Mouse (Mus musculus) lung, embryonic 14.5 days (tissue): ENCODE data around the gene Tmem51. TPM values are rescaled to one million over a fixed set of nuclear protein-coding genes. Genes with fewer than 3 reads are reported as not detected.
"Not testable (repeated sequence)": the region's sequence is repeated elsewhere in the genome, so short reads cannot be mapped to it uniquely, and the experiment has no call there.

Source experiments
- ATAC-seq: fragments of 200-750 bp; cut with Nextera tagmentation; 2 replicates; pipeline ENCODE4 v1.8.0; 2017; ENCODE audit warnings: mild to moderate bottlenecking, moderate TSS enrichment, moderate library complexity; ENCODE audit not compliant: insufficient read depth
- DNase-seq: peaks from one replicate; pipeline ENCODE4 v3.0.0-alpha.2; 2015
- H3K27ac ChIP-seq: fragments of 300-500 bp; sonication (generic); 2 replicates; pipeline ENCODE4 v1.5.1; 2014; ENCODE audit warnings: low read depth, mild to moderate bottlenecking, moderate library complexity
- H3K27me3 ChIP-seq: fragments of 300-500 bp; sonication (generic); 2 replicates; pipeline ENCODE4 v1.6.1; 2014; ENCODE audit warnings: low read length, control low read depth; ENCODE audit not compliant: insufficient read depth
- H3K36me3 ChIP-seq: fragments of 300-500 bp; sonication (generic); 2 replicates; pipeline ENCODE4 v1.6.1; 2014; ENCODE audit warnings: control low read depth; ENCODE audit not compliant: insufficient read depth
- H3K4me1 ChIP-seq: fragments of 300-500 bp; sonication (generic); 2 replicates; pipeline ENCODE4 v1.6.1; 2014; ENCODE audit warnings: antibody characterized with exemption, control low read depth; ENCODE audit not compliant: insufficient read depth
- H3K4me2 ChIP-seq: fragments of 300-500 bp; sonication (generic); 2 replicates; pipeline ENCODE4 v1.6.1; 2014; ENCODE audit warnings: mild to moderate bottlenecking
- H3K4me3 ChIP-seq: fragments of 300-500 bp; sonication (generic); 2 replicates; pipeline ENCODE4 v1.5.1; 2014; ENCODE audit warnings: low read depth, low read length
- H3K9ac ChIP-seq: fragments of 300-500 bp; sonication (generic); 2 replicates; pipeline ENCODE4 v1.6.1; 2014
- H3K9me3 ChIP-seq: fragments of 300-500 bp; sonication (generic); 2 replicates; pipeline ENCODE4 v1.6.1; 2016; ENCODE audit warnings: low read depth, low read length, control low read depth
- CTCF ChIP-seq: IDR thresholded peaks from 2 replicates; pipeline ENCODE4 v1.5.1; 2016; ENCODE audit warnings: antibody characterized with exemption, low read depth
- WGBS: fragments of 180-500 bp; shearing (Covaris S2); extraction: QIAGEN DNeasy Blood & Tissue Kit; methylation state at CpG from one replicate; pipeline ENCODE4 v1.1.7; 2014; 5-methylcytosine and 5-hydroxymethylcytosine counted together
- polyA plus RNA-seq: library from polyadenylated mRNA; unstranded; fragments of >200 nt; fragmentation: Nextera tagmentation; extraction: Ambion mirVana; gene quantifications from 2 replicates; pipeline ENCODE4 v1.2.1, GENCODE M21; 2014

The Tmem51 gene
- polyA plus RNA-seq, 1 experiment from 2014 or later: 17.1 TPM

- no peak for TF ChIP-seq CTCF
- Histone ChIP-seq H3K27ac (no peak overlapping the region), H3K9me3 (no peaks in the 10 kb centered on the region), H3K9ac (no peak overlapping the region), H3K27me3 (no peaks in the 10 kb centered on the region), H3K4me1 (no peaks in the 10 kb centered on the region), H3K4me2 (peak overlapping the region; percentile 13; the same call in 1 of the 2 replicates), H3K4me3 (no peak overlapping the region), H3K36me3 (no peaks in the 10 kb centered on the region)
- no peak for ATAC-seq
- peak; percentile 35 for DNase-seq
- 42% methylated on average over 22 of the region's 22 CpGs for WGBS
Measured at GRCm38 (mm10) chr4:142052391-142053132, 31.5 kb downstream of the Tmem51 start.

GRCm38 (mm10) chr4:142051883-142052282 is 32.2 kb downstream of the Tmem51 start:
- not testable (repeated sequence) for H3K36me3 ChIP-seq, H3K9me3 ChIP-seq, ATAC-seq, H3K27me3 ChIP-seq, DNase-seq, H3K4me2 ChIP-seq, H3K4me3 ChIP-seq, H3K27ac ChIP-seq, H3K9ac ChIP-seq, H3K4me1 ChIP-seq
- 80% methylated on average over 6 of the region's 6 CpGs for WGBS

- Histone ChIP-seq H3K4me1 (no peaks in the 10 kb centered on the region), H3K9me3 (no peaks in the 10 kb centered on the region), H3K27me3 (no peaks in the 10 kb centered on the region), H3K9ac (no peak overlapping the region), H3K27ac (no peak overlapping the region), H3K4me2 (no peak overlapping the region), H3K4me3 (no peak overlapping the region), H3K36me3 (no peaks in the 10 kb centered on the region)
- WGBS: 91% methylated on average over 5 of the region's 5 CpGs
- ATAC-seq: no peak
- no peak for DNase-seq
- no peak for TF ChIP-seq CTCF
Measured at GRCm38 (mm10) chr4:142049963-142050362, 34.1 kb downstream of the Tmem51 start.

GRCm38 (mm10) chr4:142048391-142048790 is 35.7 kb downstream of the Tmem51 start:
- WGBS: 47% methylated on average over 8 of the region's 8 CpGs

GRCm38 (mm10) chr4:142047005-142047404 is 37.1 kb downstream of the Tmem51 start:
- ATAC-seq: no peak
- Histone ChIP-seq H3K27ac (no peak overlapping the region), H3K4me1 (peaks cover 3% of the 10 kb centered on the region; the same call in 1 of the 2 replicates), H3K4me3 (no peak overlapping the region), H3K9me3 (no peaks in the 10 kb centered on the region), H3K4me2 (no peak overlapping the region), H3K9ac (no peak overlapping the region), H3K36me3 (no peaks in the 10 kb centered on the region), H3K27me3 (no peaks in the 10 kb centered on the region)
- TF ChIP-seq CTCF: no peak
- 79% methylated on average over 5 of the region's 5 CpGs for WGBS
- DNase-seq: no peak

More at GRCm38 (mm10) chr4:142048391-142048790, 35.7 kb downstream of the Tmem51 start:
- no peaks in the 10 kb centered on the region for H3K36me3 ChIP-seq
- TF ChIP-seq CTCF: no peak
- H3K4me3 ChIP-seq: no peak overlapping the region
- H3K27me3 ChIP-seq: no peaks in the 10 kb centered on the region
- no peaks in the 10 kb centered on the region for H3K9me3 ChIP-seq
- no peak for DNase-seq
- peaks cover 3% of the 10 kb centered on the region; the same call in 1 of the 2 replicates for H3K4me1 ChIP-seq
- H3K4me2 ChIP-seq: no peak overlapping the region
- H3K27ac ChIP-seq: no peak overlapping the region
- no peak overlapping the region for H3K9ac ChIP-seq
- ATAC-seq: no peak

- no peak for TF ChIP-seq CTCF
- H3K4me1 ChIP-seq: peaks cover 3% of the 10 kb centered on the region; the same call in 1 of the 2 replicates
- H3K27me3 ChIP-seq: no peaks in the 10 kb centered on the region
- DNase-seq: no peak
- no peak overlapping the region for H3K4me3 ChIP-seq
- no peak overlapping the region for H3K9ac ChIP-seq
- no peaks in the 10 kb centered on the region for H3K9me3 ChIP-seq
- WGBS: 71% methylated on average over 7 of the region's 7 CpGs
- no peak overlapping the region for H3K4me2 ChIP-seq
- H3K36me3 ChIP-seq: no peaks in the 10 kb centered on the region
- ATAC-seq: no peak
- H3K27ac ChIP-seq: no peak overlapping the region
Measured at GRCm38 (mm10) chr4:142046496-142046895, 37.6 kb downstream of the Tmem51 start.

- no peak overlapping the region for H3K27ac ChIP-seq
- no peak for DNase-seq
- H3K9ac ChIP-seq: no peak overlapping the region
- peaks cover 3% of the 10 kb centered on the region; the same call in 1 of the 2 replicates for H3K4me1 ChIP-seq
- no peaks in the 10 kb centered on the region for H3K27me3 ChIP-seq
- no peak overlapping the region for H3K4me3 ChIP-seq
- WGBS: 65% methylated on average over 14 of the region's 14 CpGs
- H3K4me2 ChIP-seq: no peak overlapping the region
- no peak for TF ChIP-seq CTCF
- ATAC-seq: no peak
- H3K36me3 ChIP-seq: no peaks in the 10 kb centered on the region
- no peaks in the 10 kb centered on the region for H3K9me3 ChIP-seq
Measured at GRCm38 (mm10) chr4:142045595-142046163, 38.4 kb downstream of the Tmem51 start.
